Mouse (Mus musculus) heart, embryonic 16.5 days (tissue): Measurements from ENCODE around the gene Ttc25. TPM values are rescaled to one million over a fixed set of nuclear protein-coding genes. Genes with fewer than 3 reads are reported as not detected.
A peak's percentile ranks its signal among the peaks of the same experiment; 100 is the strongest.
"Not testable (repeated sequence)": the region's sequence is repeated elsewhere in the genome, so short reads cannot be mapped to it uniquely, and the experiment has no call there.

Experiments used
- ATAC-seq: fragments of 200-750 bp; cut with Nextera tagmentation; replicated peaks from 2 replicates; pipeline ENCODE4 v1.8.0; 2017; ENCODE audit warnings: moderate number of reproducible peaks; ENCODE audit not compliant: insufficient read depth, low FRiP score; ENCODE audit errors: extremely low read depth
- H3K27ac ChIP-seq: fragments of 300-500 bp; sonication (generic); 2 replicates; pipeline ENCODE4 v1.5.1; 2014; ENCODE audit warnings: mild to moderate bottlenecking, low read length, control low read depth, moderate library complexity
- H3K27me3 ChIP-seq: fragments of 300-500 bp; sonication (generic); 2 replicates; pipeline ENCODE4 v1.6.1; 2014; ENCODE audit warnings: low read length, mixed read lengths; ENCODE audit not compliant: control insufficient read depth, insufficient read depth
- H3K36me3 ChIP-seq: fragments of 300-500 bp; sonication (generic); 2 replicates; pipeline ENCODE4 v1.6.1; 2014; ENCODE audit not compliant: control insufficient read depth, insufficient read depth
- H3K4me1 ChIP-seq: fragments of 300-500 bp; sonication (generic); 2 replicates; pipeline ENCODE4 v1.6.1; 2014; ENCODE audit warnings: low read length, mixed read lengths; ENCODE audit not compliant: control insufficient read depth, insufficient read depth
- H3K4me2 ChIP-seq: fragments of 300-500 bp; sonication (generic); 2 replicates; pipeline ENCODE4 v1.6.1; 2014; ENCODE audit warnings: low read depth, mild to moderate bottlenecking, control low read depth, low read length
- H3K4me3 ChIP-seq: fragments of 300-500 bp; sonication (generic); 2 replicates; pipeline ENCODE4 v1.5.1; 2014; ENCODE audit warnings: mild to moderate bottlenecking, control low read depth, low read length
- H3K9ac ChIP-seq: fragments of 300-500 bp; sonication (generic); 2 replicates; pipeline ENCODE4 v1.6.1; 2014; ENCODE audit warnings: low read length, control low read depth
- H3K9me3 ChIP-seq: fragments of 300-500 bp; sonication (generic); replicated peaks from 2 replicates; pipeline ENCODE4 v1.6.1; 2016; ENCODE audit warnings: low read length; ENCODE audit not compliant: control insufficient read depth
- WGBS: fragments of 180-500 bp; shearing (Covaris S2); extraction: QIAGEN DNeasy Blood & Tissue Kit; methylation state at CpG from one replicate; pipeline ENCODE4 v1.1.7; 2014; 5-methylcytosine and 5-hydroxymethylcytosine counted together
- polyA plus RNA-seq: library from polyadenylated mRNA; unstranded; fragments of >200 nt; fragmentation: Nextera tagmentation; extraction: Ambion mirVana; gene quantifications from 2 replicates; pipeline ENCODE4 v1.2.1, GENCODE M21; 2015

Ttc25 gene
- polyA plus RNA-seq, 1 experiment from 2014 or later: 0.85 TPM

- H3K27ac ChIP-seq: no peak overlapping the region
- WGBS: 88% methylated on average over 6 of the region's 6 CpGs
- H3K4me1 ChIP-seq: peaks cover 28% of the 10 kb centered on the region
Measured at GRCm38 (mm10) chr11:100611627-100612026, 66.2 kb downstream of the Ttc25 start.

GRCm38 (mm10) chr11:100613241-100613640, 67.8 kb downstream of the Ttc25 start:
- ATAC-seq: no peak
- H3K4me1 ChIP-seq: peaks cover 36% of the 10 kb centered on the region
- 0 out of 2 replicates have a peak, but pooled peaks cover 2% of the 10 kb centered on the region for H3K36me3 ChIP-seq
- no peaks in the 10 kb centered on the region for H3K27me3 ChIP-seq
- H3K4me2 ChIP-seq: no peak overlapping the region
- no peaks in the 10 kb centered on the region for H3K9me3 ChIP-seq
- WGBS: 74% methylated on average over 3 of the region's 3 CpGs
- no peak overlapping the region for H3K9ac ChIP-seq
- H3K27ac ChIP-seq: no peak overlapping the region
- no peak overlapping the region for H3K4me3 ChIP-seq

More at GRCm38 (mm10) chr11:100611627-100612026, 66.2 kb downstream of the Ttc25 start:
- 0 out of 2 replicates have a peak, but pooled peaks cover 3% of the 10 kb centered on the region for H3K36me3 ChIP-seq
- H3K9me3 ChIP-seq: no peaks in the 10 kb centered on the region
- no peak overlapping the region for H3K9ac ChIP-seq
- H3K4me2 ChIP-seq: no peak overlapping the region
- H3K4me3 ChIP-seq: no peak overlapping the region
- ATAC-seq: no peak
- no peaks in the 10 kb centered on the region for H3K27me3 ChIP-seq

GRCm38 (mm10) chr11:100616332-100616731, 70.9 kb downstream of the Ttc25 start:
- Histone ChIP-seq H3K4me2 (no peak overlapping the region), H3K27ac (no peak overlapping the region), H3K4me3 (no peak overlapping the region), H3K4me1 (peaks cover 15% of the 10 kb centered on the region), H3K27me3 (no peaks in the 10 kb centered on the region), H3K9ac (no peak overlapping the region), H3K9me3 (no peaks in the 10 kb centered on the region), H3K36me3 (no peaks in the 10 kb centered on the region)
- WGBS: 87% methylated on average over 5 of the region's 5 CpGs
- no peak for ATAC-seq

GRCm38 (mm10) chr11:100616836-100617235, 71.4 kb downstream of the Ttc25 start:
- H3K4me3 ChIP-seq, H3K4me2 ChIP-seq, H3K27ac ChIP-seq, ATAC-seq, H3K27me3 ChIP-seq, H3K36me3 ChIP-seq, H3K9me3 ChIP-seq, H3K9ac ChIP-seq: not testable (repeated sequence)
- H3K4me1 ChIP-seq: peaks cover 15% of the 10 kb centered on the region
- WGBS: 93% methylated on average over 7 of the region's 7 CpGs

- Histone ChIP-seq H3K4me3 (peak overlapping the region; percentile 83; the same call in 1 of the 2 replicates), H3K27me3 (no peaks in the 10 kb centered on the region), H3K9ac (peak overlapping the region; percentile 90), H3K9me3 (no peaks in the 10 kb centered on the region), H3K36me3 (no peaks in the 10 kb centered on the region), H3K4me2 (peak overlapping the region; percentile 88), H3K4me1 (peaks cover 18% of the 10 kb centered on the region), H3K27ac (peak overlapping the region; percentile 51)
- WGBS: 65% methylated on average over 4 of the region's 4 CpGs
- no peak for ATAC-seq
Measured at GRCm38 (mm10) chr11:100617480-100617879, 72.1 kb downstream of the Ttc25 start.

GRCm38 (mm10) chr11:100618761-100619484, 73.5 kb downstream of the Ttc25 start, which contains the start of gene Nkiras2:
Nkiras2 (plus strand) TSS chr11:100619244.
- Histone ChIP-seq H3K4me2 (peak within 1 kb of the TSS; percentile 97), H3K36me3 (no peaks in the 10 kb centered on the region), H3K27ac (peak within 1 kb of the TSS; percentile 94), H3K9me3 (no peaks in the 10 kb centered on the region), H3K27me3 (no peaks in the 10 kb centered on the region), H3K9ac (peak within 1 kb of the TSS; percentile 90), H3K4me3 (peak within 1 kb of the TSS; percentile 83), H3K4me1 (peaks cover 23% of the 10 kb centered on the region)
- under 1% methylated on average over 36 of the region's 36 CpGs for WGBS
- peak; percentile 72 for ATAC-seq

GRCm38 (mm10) chr11:100619485-100619975, 74.1 kb downstream of the Ttc25 start:
- ATAC-seq: peak; percentile 92

GRCm38 (mm10) chr11:100619982-100620381, 74.6 kb downstream of the Ttc25 start, which contains the start of gene Dnajc7:
Dnajc7 (minus strand) TSS chr11:100620168.
- Histone ChIP-seq H3K4me2 (peak within 1 kb of the TSS; percentile 97), H3K27ac (peak within 1 kb of the TSS; percentile 94), H3K4me3 (peak within 1 kb of the TSS; percentile 83), H3K9ac (peak within 1 kb of the TSS; percentile 90), H3K9me3 (no peaks in the 10 kb centered on the region), H3K27me3 (no peaks in the 10 kb centered on the region), H3K4me1 (peaks cover 28% of the 10 kb centered on the region), H3K36me3 (peaks cover 4% of the 10 kb centered on the region; the same call in 1 of the 2 replicates)
- ATAC-seq: no peak
- WGBS: 5% methylated on average over 11 of the region's 11 CpGs

More at GRCm38 (mm10) chr11:100619485-100619975, 74.1 kb downstream of the Ttc25 start:
- Histone ChIP-seq H3K27ac (peak overlapping the region; percentile 94), H3K9ac (peak overlapping the region; percentile 90), H3K27me3 (no peaks in the 10 kb centered on the region), H3K4me3 (peak overlapping the region; percentile 83), H3K4me2 (peak overlapping the region; percentile 97), H3K9me3 (no peaks in the 10 kb centered on the region), H3K4me1 (peaks cover 28% of the 10 kb centered on the region), H3K36me3 (peaks cover 3% of the 10 kb centered on the region; the same call in 1 of the 2 replicates)
- under 1% methylated on average over 40 of the region's 40 CpGs for WGBS
